Mouse (Mus musculus): ENCODE measurements around the gene Tomm20.

Tomm20 gene

GRCm38 (mm10) chr8:126961516-126961915 lies 15.9 kb upstream of the Tomm20 start:
- DNase-seq (ENCODE audit: low spot score in 2 of 2): peak in 1 of 2 experiments; percentile 23

- no peak for DNase-seq (ENCODE audit: low spot score in 2 of 2)
These were observed 6.4 kb upstream of the Tomm20 start for GRCm38 (mm10) chr8:126951900-126952636.

- no peak for DNase-seq (ENCODE audit: low spot score in 2 of 2)
These were observed 3.9 kb upstream of the Tomm20 start for GRCm38 (mm10) chr8:126949527-126949926.

GRCm38 (mm10) chr8:126946444-126946843 lies 800 bp upstream of the Tomm20 start:
- DNase-seq (ENCODE audit: low spot score in 2 of 2): no peak

GRCm38 (mm10) chr8:126944781-126945691 lies 608 bp downstream of the Tomm20 start:
- DNase-seq (ENCODE audit: low spot score in 2 of 2): peak; percentile 48 to 52

- no peak for DNase-seq (ENCODE audit: low spot score in 2 of 2)
These were observed 2.1 kb downstream of the Tomm20 start for GRCm38 (mm10) chr8:126943565-126943964.

- DNase-seq (ENCODE audit: low spot score in 2 of 2): no peak
These were observed 8.3 kb downstream of the Tomm20 start for GRCm38 (mm10) chr8:126937337-126937736.

- DNase-seq (ENCODE audit: low spot score in 2 of 2): no peak
These were observed 9.7 kb downstream of the Tomm20 start for GRCm38 (mm10) chr8:126935932-126936331.

- DNase-seq (ENCODE audit: low spot score in 2 of 2): no peak
These were observed 10.3 kb downstream of the Tomm20 start for GRCm38 (mm10) chr8:126935387-126935786.

- no peak for DNase-seq (ENCODE audit: low spot score in 2 of 2)
These were observed 13.0 kb downstream of the Tomm20 start for GRCm38 (mm10) chr8:126932656-126933055.

- DNase-seq (ENCODE audit: low spot score in 2 of 2): no peak
These were observed 13.4 kb downstream of the Tomm20 start for GRCm38 (mm10) chr8:126932249-126932648.

- DNase-seq (ENCODE audit: low spot score in 2 of 2): no peak
These were observed 13.9 kb downstream of the Tomm20 start for GRCm38 (mm10) chr8:126931720-126932119.

GRCm38 (mm10) chr8:126929607-126930161 lies 16.0 kb downstream of the Tomm20 start:
- peak; percentile 27 to 76 for DNase-seq (ENCODE audit: low spot score in 2 of 2)

- no peak for DNase-seq (ENCODE audit: low spot score in 2 of 2)
These were observed 16.7 kb downstream of the Tomm20 start for GRCm38 (mm10) chr8:126928755-126929505.

- DNase-seq (ENCODE audit: low spot score in 2 of 2): no peak
These were observed 17.6 kb downstream of the Tomm20 start for GRCm38 (mm10) chr8:126928028-126928427.

- DNase-seq (ENCODE audit: low spot score in 2 of 2): no peak
These were observed 18.6 kb downstream of the Tomm20 start for GRCm38 (mm10) chr8:126927058-126927457.

GRCm38 (mm10) chr8:126922981-126923380 lies 22.7 kb downstream of the Tomm20 start:
- no peak for DNase-seq (ENCODE audit: low spot score in 2 of 2)

GRCm38 (mm10) chr8:126921432-126921831 lies 24.2 kb downstream of the Tomm20 start:
- no peak for DNase-seq (ENCODE audit: low spot score in 2 of 2)

- peak in 1 of 2 experiments; percentile 87 for DNase-seq (ENCODE audit: low spot score in 2 of 2)
These were observed 24.8 kb downstream of the Tomm20 start for GRCm38 (mm10) chr8:126920845-126921244.

- no peak for DNase-seq (ENCODE audit: low spot score in 2 of 2)
These were observed 25.3 kb downstream of the Tomm20 start for GRCm38 (mm10) chr8:126920386-126920785.

GRCm38 (mm10) chr8:126919703-126920102 lies 25.9 kb downstream of the Tomm20 start:
- DNase-seq (ENCODE audit: low spot score in 2 of 2): no peak

- DNase-seq (ENCODE audit: low spot score in 2 of 2): no peak
These were observed 26.4 kb downstream of the Tomm20 start for GRCm38 (mm10) chr8:126919255-126919654.

Measured in left cerebral cortex, adult 9 months (tissue).